Mouse (Mus musculus): Measurements from ENCODE around the gene Sertad2. TPM values are rescaled to one million over a fixed set of nuclear protein-coding genes. Genes with fewer than 3 reads are reported as not detected.

The Sertad2 gene
- polyA plus RNA-seq, 1 experiment from 2014 or later, result 29.9 TPM

DNA sequence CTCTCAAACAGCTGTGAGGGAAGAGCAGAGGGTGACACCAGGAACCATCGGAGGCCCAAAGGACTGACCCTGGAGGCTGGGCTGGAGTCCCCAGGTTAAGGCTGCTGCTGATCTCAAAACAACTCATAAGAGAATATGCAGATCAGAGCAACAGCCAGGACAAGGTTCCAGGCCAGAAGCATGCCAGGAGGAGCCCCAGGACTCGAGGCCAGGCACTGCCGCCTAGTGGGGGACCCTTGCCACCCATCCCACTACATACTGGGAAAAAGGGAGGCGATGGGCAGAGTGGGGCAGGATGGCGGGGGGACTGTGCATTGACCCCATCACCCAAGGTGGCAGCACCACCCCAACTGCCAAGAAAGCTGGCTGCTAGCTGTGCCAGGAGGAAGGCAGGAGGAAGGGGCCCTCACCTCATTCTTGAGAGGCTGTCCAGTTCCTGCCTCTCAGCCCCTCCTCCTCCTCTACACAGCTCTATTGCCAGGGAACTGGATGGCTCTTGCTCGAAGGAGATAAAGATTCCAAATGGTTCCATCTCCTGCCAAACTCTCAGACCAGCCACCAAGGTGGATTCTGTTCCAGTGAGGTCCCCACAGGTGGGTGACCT is 128.8 kb downstream of the Sertad2 start:
- no peak overlapping the region for H3K9ac ChIP-seq (ENCODE audit: low read length)
- WGBS, result 48% methylated on average over 6 of the region's 6 CpGs
- H3K27ac ChIP-seq (replicated peaks), result no peak overlapping the region
- no peaks in the 10 kb centered on the region for H3K36me3 ChIP-seq (ENCODE audit: control insufficient read depth, insufficient read depth, low read length)
- 0 out of 2 replicates have a peak, but pooled peaks have one; percentile 39 for ATAC-seq (ENCODE audit: low FRiP score, low TSS enrichment)
- no peaks in the 10 kb centered on the region for H3K27me3 ChIP-seq (ENCODE audit: control insufficient read depth, insufficient read depth, low read length)
- DNase-seq (ENCODE audit: low spot score), result no peak
- H3K9me3 ChIP-seq (ENCODE audit: control insufficient read depth, low read length), result no peaks in the 10 kb centered on the region
- H3K4me3 ChIP-seq (ENCODE audit: low read depth, low read length), result no peak overlapping the region
- no peak overlapping the region for H3K4me2 ChIP-seq (replicated peaks; ENCODE audit: low read depth)
- H3K4me1 ChIP-seq (replicated peaks; ENCODE audit: control insufficient read depth, insufficient read depth), result no peaks in the 10 kb centered on the region
- TF ChIP-seq CTCF (IDR thresholded peaks at IDR 0.05; ENCODE audit: low read depth) (peak; percentile 69), EP300 (optimal IDR thresholded peaks at IDR 0.05) (no peak)

GRCm38 (mm10) chr11:20672513-20672912 is 129.5 kb downstream of the Sertad2 start:
- WGBS, result 48% methylated on average over 6 of the region's 6 CpGs
- no peak for DNase-seq (ENCODE audit: low spot score)
- Histone ChIP-seq H3K27me3 (ENCODE audit: control insufficient read depth, insufficient read depth, low read length) (no peaks in the 10 kb centered on the region), H3K9me3 (ENCODE audit: control insufficient read depth, low read length) (no peaks in the 10 kb centered on the region), H3K36me3 (ENCODE audit: control insufficient read depth, insufficient read depth, low read length) (no peaks in the 10 kb centered on the region), H3K9ac (ENCODE audit: low read length) (no peak overlapping the region), H3K4me2 (replicated peaks; ENCODE audit: low read depth) (no peak overlapping the region), H3K4me1 (replicated peaks; ENCODE audit: control insufficient read depth, insufficient read depth) (no peaks in the 10 kb centered on the region), H3K27ac (replicated peaks) (no peak overlapping the region), H3K4me3 (ENCODE audit: low read depth, low read length) (no peak overlapping the region)
- no peak for TF ChIP-seq EP300 (optimal IDR thresholded peaks at IDR 0.05)
- no peak for TF ChIP-seq CTCF (IDR thresholded peaks at IDR 0.05; ENCODE audit: low read depth)
- ATAC-seq (ENCODE audit: low FRiP score, low TSS enrichment), result no peak

DNA sequence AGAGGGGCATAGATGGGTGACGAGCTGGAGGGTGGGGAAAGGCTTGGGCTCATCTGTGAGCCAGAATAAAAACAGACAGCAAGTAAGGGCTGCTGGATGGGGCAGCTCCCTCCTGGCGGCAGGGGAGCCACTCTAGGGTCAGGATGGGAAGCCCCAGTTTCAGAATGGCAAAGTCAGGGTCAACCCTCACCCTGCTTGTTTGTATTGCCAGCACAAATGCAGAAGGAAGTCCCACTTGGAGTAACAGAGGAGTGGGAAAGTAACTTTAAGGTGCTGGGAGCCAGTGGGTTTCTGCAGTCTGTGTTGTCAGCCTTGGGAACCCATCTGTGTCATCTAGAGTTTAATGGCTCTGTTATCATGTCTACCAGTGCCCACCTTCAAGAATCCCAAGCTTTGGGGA is 136.3 kb downstream of the Sertad2 start:
- no peaks in the 10 kb centered on the region for H3K27me3 ChIP-seq (ENCODE audit: control insufficient read depth, insufficient read depth, low read length)
- no peaks in the 10 kb centered on the region for H3K4me1 ChIP-seq (replicated peaks; ENCODE audit: control insufficient read depth, insufficient read depth)
- no peak for ATAC-seq (ENCODE audit: low FRiP score, low TSS enrichment)
- no peaks in the 10 kb centered on the region for H3K9me3 ChIP-seq (ENCODE audit: control insufficient read depth, low read length)
- no peak overlapping the region for H3K9ac ChIP-seq (ENCODE audit: low read length)
- no peak overlapping the region for H3K4me2 ChIP-seq (replicated peaks; ENCODE audit: low read depth)
- no peaks in the 10 kb centered on the region for H3K36me3 ChIP-seq (ENCODE audit: control insufficient read depth, insufficient read depth, low read length)
- TF ChIP-seq EP300 (optimal IDR thresholded peaks at IDR 0.05) (no peak), CTCF (IDR thresholded peaks at IDR 0.05; ENCODE audit: low read depth) (no peak)
- H3K4me3 ChIP-seq (ENCODE audit: low read depth, low read length), result no peak overlapping the region
- DNase-seq (ENCODE audit: low spot score), result no peak
- no peak overlapping the region for H3K27ac ChIP-seq (replicated peaks)
- 83% methylated on average over 2 of the region's 2 CpGs for WGBS

- Histone ChIP-seq H3K36me3 (ENCODE audit: control insufficient read depth, insufficient read depth, low read length) (no peaks in the 10 kb centered on the region), H3K9me3 (ENCODE audit: control insufficient read depth, low read length) (no peaks in the 10 kb centered on the region), H3K4me1 (replicated peaks; ENCODE audit: control insufficient read depth, insufficient read depth) (no peaks in the 10 kb centered on the region), H3K27me3 (ENCODE audit: control insufficient read depth, insufficient read depth, low read length) (no peaks in the 10 kb centered on the region), H3K9ac (ENCODE audit: low read length) (no peak overlapping the region), H3K4me3 (ENCODE audit: low read depth, low read length) (no peak overlapping the region), H3K4me2 (replicated peaks; ENCODE audit: low read depth) (no peak overlapping the region), H3K27ac (replicated peaks) (no peak overlapping the region)
- TF ChIP-seq EP300 (optimal IDR thresholded peaks at IDR 0.05), result no peak
- no peak for TF ChIP-seq CTCF (IDR thresholded peaks at IDR 0.05; ENCODE audit: low read depth)
- no peak for ATAC-seq (ENCODE audit: low FRiP score, low TSS enrichment)
- 88% methylated on average over 5 of the region's 5 CpGs for WGBS
- DNase-seq (ENCODE audit: low spot score), result no peak
These were observed 137.7 kb downstream of the Sertad2 start for GRCm38 (mm10) chr11:20680781-20681180.

DNA sequence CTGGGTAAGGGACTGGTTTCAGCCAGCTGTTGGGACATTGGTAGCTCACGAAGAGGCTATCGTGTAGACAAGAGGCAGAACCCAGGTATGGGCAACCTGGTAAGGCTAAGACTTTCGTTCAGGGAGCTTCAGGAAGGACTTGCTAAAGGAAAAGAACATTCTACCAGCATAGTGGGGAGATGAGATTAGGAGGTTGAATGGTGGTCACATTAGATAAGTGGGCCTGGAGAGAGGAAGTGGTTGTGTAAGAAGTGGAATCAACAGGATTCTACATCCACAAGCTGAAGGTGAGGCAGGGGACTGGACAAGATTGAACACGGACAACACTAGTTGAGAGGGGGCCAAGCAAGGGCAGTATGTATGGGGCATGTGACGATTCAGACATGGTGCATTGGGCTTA is 138.6 kb downstream of the Sertad2 start:
- WGBS, result 90% methylated on average over 5 of the region's 5 CpGs
- Histone ChIP-seq H3K9me3 (ENCODE audit: control insufficient read depth, low read length) (no peaks in the 10 kb centered on the region), H3K4me3 (ENCODE audit: low read depth, low read length) (no peak overlapping the region), H3K36me3 (ENCODE audit: control insufficient read depth, insufficient read depth, low read length) (peaks cover 3% of the 10 kb centered on the region; the same call in 1 of the 2 replicates), H3K9ac (ENCODE audit: low read length) (no peak overlapping the region), H3K4me2 (replicated peaks; ENCODE audit: low read depth) (no peak overlapping the region), H3K27ac (replicated peaks) (no peak overlapping the region), H3K27me3 (ENCODE audit: control insufficient read depth, insufficient read depth, low read length) (no peaks in the 10 kb centered on the region), H3K4me1 (replicated peaks; ENCODE audit: control insufficient read depth, insufficient read depth) (no peaks in the 10 kb centered on the region)
- no peak for DNase-seq (ENCODE audit: low spot score)
- TF ChIP-seq CTCF (IDR thresholded peaks at IDR 0.05; ENCODE audit: low read depth) (no peak), EP300 (optimal IDR thresholded peaks at IDR 0.05) (no peak)
- no peak for ATAC-seq (ENCODE audit: low FRiP score, low TSS enrichment)

GRCm38 (mm10) chr11:20691000-20691399 is 147.9 kb downstream of the Sertad2 start:
- peaks cover 6% of the 10 kb centered on the region; the same call in 1 of the 2 replicates for H3K36me3 ChIP-seq (ENCODE audit: control insufficient read depth, insufficient read depth, low read length)
- no peak overlapping the region for H3K4me2 ChIP-seq (replicated peaks; ENCODE audit: low read depth)
- H3K27ac ChIP-seq (replicated peaks), result no peak overlapping the region
- ATAC-seq (ENCODE audit: low FRiP score, low TSS enrichment) (peak; percentile 66; the same call in 1 of the 2 replicates), DNase-seq (ENCODE audit: low spot score) (peak; percentile 70)
- no peaks in the 10 kb centered on the region for H3K4me1 ChIP-seq (replicated peaks; ENCODE audit: control insufficient read depth, insufficient read depth)
- H3K9me3 ChIP-seq (ENCODE audit: control insufficient read depth, low read length), result no peaks in the 10 kb centered on the region
- WGBS, result 8% methylated on average over 4 of the region's 4 CpGs
- H3K9ac ChIP-seq (ENCODE audit: low read length), result no peak overlapping the region
- H3K27me3 ChIP-seq (ENCODE audit: control insufficient read depth, insufficient read depth, low read length), result no peaks in the 10 kb centered on the region
- no peak overlapping the region for H3K4me3 ChIP-seq (ENCODE audit: low read depth, low read length)
- TF ChIP-seq EP300 (optimal IDR thresholded peaks at IDR 0.05) (no peak), CTCF (IDR thresholded peaks at IDR 0.05; ENCODE audit: low read depth) (peak; percentile 93)

Other genes starting within 250 kb of the Sertad2 start
- gene Slc1a4, start 210.5 kb upstream of the Sertad2 start, polyA plus RNA-seq (2015; fragmentation: Nextera tagmentation; extraction: Ambion mirVana), result 7.2 and 8.7 TPM in 2 replicates
- gene Aftph, start 198.3 kb downstream of the Sertad2 start, polyA plus RNA-seq (2015; fragmentation: Nextera tagmentation; extraction: Ambion mirVana), result 14.8 and 15.3 TPM in 2 replicates